Mouse (Mus musculus) lung, postnatal 0 days (tissue): Measurements from ENCODE around the gene Ada. TPM values are rescaled to one million over a fixed set of nuclear protein-coding genes. Genes with fewer than 3 reads are reported as not detected.

ENCODE experiments used
- ATAC-seq: fragments of 200-750 bp; cut with Nextera tagmentation; 2 replicates; pipeline ENCODE4 v1.8.0; 2017; ENCODE audit warnings: moderate library complexity
- DNase-seq: peaks from one replicate; pipeline ENCODE4 v3.0.0-alpha.2; 2016; ENCODE audit warnings: low spot score
- H3K27ac ChIP-seq: fragments of 300-500 bp; sonication (generic); 2 replicates; pipeline ENCODE4 v1.5.1; 2014; ENCODE audit warnings: antibody characterized with exemption, mild to moderate bottlenecking, low read length, mixed read lengths
- H3K27me3 ChIP-seq: fragments of 300-500 bp; sonication (generic); replicated peaks from 2 replicates; pipeline ENCODE4 v1.6.1; 2014; ENCODE audit warnings: low read length, mixed read lengths; ENCODE audit not compliant: insufficient read depth
- H3K36me3 ChIP-seq: fragments of 300-500 bp; sonication (generic); 2 replicates; pipeline ENCODE4 v1.6.1; 2014; ENCODE audit warnings: low read length, mixed read lengths; ENCODE audit not compliant: insufficient read depth
- H3K4me1 ChIP-seq: fragments of 300-500 bp; sonication (generic); 2 replicates; pipeline ENCODE4 v1.6.1; 2014; ENCODE audit warnings: antibody characterized with exemption, low read depth, low read length, mixed read lengths; ENCODE audit not compliant: insufficient read depth
- H3K4me2 ChIP-seq: fragments of 300-500 bp; sonication (generic); replicated peaks from 2 replicates; pipeline ENCODE4 v1.6.1; 2014; ENCODE audit warnings: low read depth, mild to moderate bottlenecking, low read length, moderate library complexity, mixed read lengths
- H3K4me3 ChIP-seq: fragments of 300-500 bp; sonication (generic); 2 replicates; pipeline ENCODE4 v1.5.1; 2014; ENCODE audit warnings: low read depth, low read length
- H3K9ac ChIP-seq: fragments of 300-500 bp; sonication (generic); replicated peaks from 2 replicates; pipeline ENCODE4 v1.6.1; 2014; ENCODE audit warnings: low read depth, mild to moderate bottlenecking
- H3K9me3 ChIP-seq: fragments of 300-500 bp; sonication (generic); 2 replicates; pipeline ENCODE4 v1.6.1; 2016; ENCODE audit warnings: low read length, mixed read lengths
- CTCF ChIP-seq: IDR thresholded peaks from 2 replicates; pipeline ENCODE4 v1.5.1; 2016; ENCODE audit warnings: antibody characterized with exemption, mild to moderate bottlenecking
- EP300 ChIP-seq: IDR thresholded peaks from 2 replicates; pipeline ENCODE4 v1.6.1; 2016; ENCODE audit warnings: antibody characterized with exemption, mild to moderate bottlenecking, control low read depth
- WGBS: fragments of 180-500 bp; shearing (Covaris S2); extraction: QIAGEN DNeasy Blood & Tissue Kit; methylation state at CpG from one replicate; pipeline ENCODE4 v1.1.7; 2014; 5-methylcytosine and 5-hydroxymethylcytosine counted together
- polyA plus RNA-seq: library from polyadenylated mRNA; unstranded; fragments of >200 nt; fragmentation: Nextera tagmentation; extraction: Ambion mirVana; gene quantifications from 2 replicates; pipeline ENCODE4 v1.2.1, GENCODE M21; 2015

Gene Ada
- polyA plus RNA-seq, 1 experiment from 2014 or later, result 3.6 TPM

DNA sequence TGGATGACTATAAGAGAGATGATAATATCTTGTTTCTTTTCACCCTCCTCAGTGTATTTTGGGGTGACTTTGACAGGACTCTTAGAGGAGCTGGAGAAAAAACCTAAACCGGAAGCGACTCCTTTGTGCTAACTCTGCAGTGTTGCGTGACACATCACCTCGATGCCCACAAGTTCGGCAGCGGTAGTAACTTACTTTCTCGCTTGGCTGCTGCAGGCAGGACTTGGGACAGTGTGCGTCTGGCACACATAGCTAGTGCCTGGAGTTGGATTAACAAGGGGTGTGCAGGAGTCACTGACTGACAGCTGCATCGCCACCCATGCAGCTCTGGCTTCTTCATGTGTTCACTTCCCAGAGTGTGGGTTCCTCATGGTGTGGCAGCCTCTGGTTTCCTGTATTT lies 40.0 kb downstream of the Ada start:
- WGBS, result 87% methylated on average over 9 of the region's 9 CpGs
- Histone ChIP-seq H3K9me3 (no peaks in the 10 kb centered on the region), H3K36me3 (no peaks in the 10 kb centered on the region), H3K4me1 (peaks cover 5% of the 10 kb centered on the region; the same call in 1 of the 2 replicates), H3K9ac (no peak overlapping the region), H3K4me3 (no peak overlapping the region), H3K4me2 (no peak overlapping the region), H3K27ac (no peak overlapping the region), H3K27me3 (no peaks in the 10 kb centered on the region)
- no peak for DNase-seq
- TF ChIP-seq CTCF (no peak), EP300 (no peak)
- no peak for ATAC-seq

GRCm38 (mm10) chr2:163708763-163709250 lies 41.2 kb downstream of the Ada start:
- Histone ChIP-seq H3K36me3 (no peaks in the 10 kb centered on the region), H3K9me3 (no peaks in the 10 kb centered on the region), H3K4me1 (peaks cover 5% of the 10 kb centered on the region; the same call in 1 of the 2 replicates), H3K4me2 (no peak overlapping the region), H3K27ac (no peak overlapping the region), H3K9ac (no peak overlapping the region), H3K27me3 (no peaks in the 10 kb centered on the region), H3K4me3 (no peak overlapping the region)
- WGBS, result 86% methylated on average over 6 of the region's 6 CpGs
- TF ChIP-seq CTCF (no peak), EP300 (no peak)
- no peak for DNase-seq
- ATAC-seq, result no peak

- Histone ChIP-seq H3K36me3 (no peaks in the 10 kb centered on the region), H3K9ac (no peak overlapping the region), H3K27ac (no peak overlapping the region), H3K27me3 (no peaks in the 10 kb centered on the region), H3K9me3 (no peaks in the 10 kb centered on the region), H3K4me1 (peaks cover 5% of the 10 kb centered on the region; the same call in 1 of the 2 replicates), H3K4me2 (no peak overlapping the region), H3K4me3 (no peak overlapping the region)
- 71% methylated on average over 5 of the region's 5 CpGs for WGBS
- DNase-seq, result no peak
- ATAC-seq, result no peak
- no peak for TF ChIP-seq CTCF
- no peak for TF ChIP-seq EP300
Measured at GRCm38 (mm10) chr2:163708321-163708720, 41.7 kb downstream of the Ada start.

DNA sequence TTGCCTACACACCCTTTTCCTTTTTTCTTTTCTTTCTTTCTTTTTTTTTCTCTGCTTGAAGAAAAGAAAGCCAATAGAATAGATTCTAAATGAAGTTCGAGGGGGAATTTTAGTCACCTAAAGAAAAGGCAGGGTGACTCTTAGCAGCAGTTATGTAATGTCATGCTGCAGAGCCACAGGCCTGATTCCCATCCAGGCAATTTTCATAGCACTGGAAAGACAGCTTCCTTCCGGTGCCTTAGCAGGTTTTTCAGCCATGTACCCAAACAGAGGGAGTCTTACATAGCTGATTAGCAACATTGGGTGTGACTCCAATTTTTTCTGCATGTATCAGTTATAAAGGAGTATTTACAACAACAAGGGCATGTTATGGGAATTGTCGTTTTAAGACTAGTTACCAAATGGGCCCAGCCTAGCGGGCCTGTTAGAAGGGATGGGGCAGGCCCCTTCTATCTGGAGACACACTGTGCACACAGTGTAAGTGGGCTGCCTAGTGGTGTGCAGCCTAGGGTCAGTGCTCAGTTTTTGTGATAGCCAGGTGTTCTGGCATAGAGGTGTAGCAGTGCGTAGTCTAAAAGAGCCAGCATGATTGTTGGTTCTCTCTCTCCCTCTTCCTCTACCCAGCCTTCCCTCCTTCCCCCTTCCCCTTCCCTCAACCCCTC lies 46.3 kb downstream of the Ada start:
- H3K4me2 ChIP-seq, result no peak overlapping the region
- no peak overlapping the region for H3K4me3 ChIP-seq
- DNase-seq, result no peak
- no peak overlapping the region for H3K9ac ChIP-seq
- no peaks in the 10 kb centered on the region for H3K36me3 ChIP-seq
- ATAC-seq, result no peak
- peaks cover under 1% of the 10 kb centered on the region; the same call in 1 of the 2 replicates for H3K4me1 ChIP-seq
- H3K27me3 ChIP-seq, result no peaks in the 10 kb centered on the region
- H3K9me3 ChIP-seq, result no peaks in the 10 kb centered on the region
- H3K27ac ChIP-seq, result no peak overlapping the region
- TF ChIP-seq CTCF (no peak), EP300 (no peak)
- 88% methylated on average over 5 of the region's 5 CpGs for WGBS

DNA sequence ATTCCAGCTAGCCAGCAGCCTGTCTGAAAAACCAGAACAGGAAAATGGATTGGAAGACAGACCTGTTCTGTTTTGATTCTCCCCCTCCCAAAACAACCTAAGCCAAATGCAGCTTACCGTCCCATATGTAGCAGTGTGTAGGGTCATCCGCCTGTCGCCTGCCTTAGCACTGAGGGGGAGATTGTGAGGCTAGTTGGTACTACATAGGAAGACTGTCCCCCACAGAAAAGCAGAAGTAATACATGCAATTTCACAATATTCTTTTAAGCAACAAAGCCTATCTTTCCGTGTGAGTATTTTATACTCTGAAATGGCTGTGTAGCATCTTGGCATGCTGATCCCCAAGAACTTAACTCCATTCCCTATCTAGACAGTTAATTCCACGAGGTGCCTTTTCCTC lies 47.1 kb downstream of the Ada start:
- H3K36me3 ChIP-seq, result no peaks in the 10 kb centered on the region

DNA sequence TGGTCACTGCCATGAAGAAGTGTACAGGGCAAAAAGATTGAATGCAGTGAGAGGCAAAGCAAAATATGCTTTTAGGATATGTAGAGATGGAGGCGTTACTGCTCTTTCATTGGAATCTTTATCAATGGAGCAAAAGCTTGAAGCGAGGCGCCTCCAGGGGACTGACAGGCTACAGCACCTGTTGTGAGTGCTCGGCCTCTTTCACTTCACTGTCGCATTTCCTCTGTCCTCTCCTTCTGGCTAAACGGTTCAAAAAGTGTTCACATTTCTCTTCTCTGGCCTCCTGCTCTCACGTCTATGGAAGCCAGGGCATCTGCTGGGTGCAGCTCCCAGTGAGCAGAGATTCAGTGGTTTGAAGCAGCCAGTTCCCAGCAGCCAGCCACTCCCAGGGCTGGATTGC lies 47.6 kb downstream of the Ada start:
- no peak for DNase-seq
- Histone ChIP-seq H3K4me2 (no peak overlapping the region), H3K9me3 (no peaks in the 10 kb centered on the region), H3K27me3 (no peaks in the 10 kb centered on the region), H3K9ac (no peak overlapping the region), H3K27ac (no peak overlapping the region), H3K36me3 (no peaks in the 10 kb centered on the region), H3K4me3 (no peak overlapping the region), H3K4me1 (peaks cover 6% of the 10 kb centered on the region)
- TF ChIP-seq EP300 (no peak), CTCF (no peak)
- 80% methylated on average over 7 of the region's 7 CpGs for WGBS
- ATAC-seq, result no peak

More for the DNA sequence above, 47.1 kb downstream of the Ada start:
- H3K9ac ChIP-seq, result no peak overlapping the region
- H3K9me3 ChIP-seq, result no peaks in the 10 kb centered on the region
- peaks cover 6% of the 10 kb centered on the region for H3K4me1 ChIP-seq
- H3K27ac ChIP-seq, result no peak overlapping the region
- WGBS, result 82% methylated on average over 5 of the region's 5 CpGs
- DNase-seq, result no peak
- no peak overlapping the region for H3K4me3 ChIP-seq
- no peak for ATAC-seq
- H3K27me3 ChIP-seq, result no peaks in the 10 kb centered on the region
- no peak for TF ChIP-seq CTCF
- no peak overlapping the region for H3K4me2 ChIP-seq
